Mouse (Mus musculus) embryonic facial prominence, embryonic 11.5 days (tissue): ENCODE measurements at regions not wholly inside any gene's neighbourhood (a gene's known extent, or its start where the extent isn't known, plus 50 kb on each side); places are given as distances from the start of the nearest gene placed in this dataset.

Source experiments
- ATAC-seq: fragments of 200-750 bp; cut with Nextera tagmentation; replicated peaks from 2 replicates; pipeline ENCODE4 v1.8.0; 2017; ENCODE audit warnings: low read depth; ENCODE audit not compliant: insufficient number of reproducible peaks, low FRiP score, low TSS enrichment
- DNase-seq: peaks from one replicate; pipeline ENCODE4 v3.0.0-alpha.2; 2015; ENCODE audit warnings: low spot score
- H3K27ac ChIP-seq: fragments of 300-500 bp; sonication (generic); replicated peaks from 2 replicates; pipeline ENCODE4 v1.5.1; 2014; ENCODE audit warnings: mild to moderate bottlenecking, low read depth, low read length, control low read depth
- H3K27me3 ChIP-seq: fragments of 300-500 bp; sonication (generic); 2 replicates; pipeline ENCODE4 v1.6.1; 2014; ENCODE audit warnings: mild to moderate bottlenecking, low read length, moderate library complexity, mixed read lengths; ENCODE audit not compliant: control insufficient read depth, insufficient read depth
- H3K36me3 ChIP-seq: fragments of 300-500 bp; sonication (generic); replicated peaks from 2 replicates; pipeline ENCODE4 v1.6.1; 2014; ENCODE audit warnings: low read depth, mild to moderate bottlenecking, low read length, moderate library complexity, mixed read lengths; ENCODE audit not compliant: control insufficient read depth, insufficient read depth
- H3K4me1 ChIP-seq: fragments of 300-500 bp; sonication (generic); 2 replicates; pipeline ENCODE4 v1.6.1; 2014; ENCODE audit warnings: low read length, mixed read lengths; ENCODE audit not compliant: control insufficient read depth, insufficient read depth
- H3K4me2 ChIP-seq: fragments of 300-500 bp; sonication (generic); 2 replicates; pipeline ENCODE4 v1.6.1; 2014; ENCODE audit warnings: low read depth, mild to moderate bottlenecking, control low read depth, low read length, moderate library complexity
- H3K4me3 ChIP-seq: fragments of 300-500 bp; sonication (generic); 2 replicates; pipeline ENCODE4 v1.5.1; 2014; ENCODE audit warnings: low read depth, low read length, control low read depth
- H3K9ac ChIP-seq: fragments of 300-500 bp; sonication (generic); replicated peaks from 2 replicates; pipeline ENCODE4 v1.6.1; 2014; ENCODE audit warnings: mild to moderate bottlenecking, control low read depth, low read length
- H3K9me3 ChIP-seq: fragments of 300-500 bp; sonication (generic); replicated peaks from 2 replicates; pipeline ENCODE4 v1.6.1; 2016; ENCODE audit warnings: mild to moderate bottlenecking, low read length, inconsistent platforms, mixed read lengths; ENCODE audit not compliant: control insufficient read depth
- WGBS: fragments of 180-500 bp; shearing (Covaris S2); extraction: QIAGEN DNeasy Blood & Tissue Kit; methylation state at CpG from one replicate; pipeline ENCODE4 v1.1.7; 2014; 5-methylcytosine and 5-hydroxymethylcytosine counted together

DNA sequence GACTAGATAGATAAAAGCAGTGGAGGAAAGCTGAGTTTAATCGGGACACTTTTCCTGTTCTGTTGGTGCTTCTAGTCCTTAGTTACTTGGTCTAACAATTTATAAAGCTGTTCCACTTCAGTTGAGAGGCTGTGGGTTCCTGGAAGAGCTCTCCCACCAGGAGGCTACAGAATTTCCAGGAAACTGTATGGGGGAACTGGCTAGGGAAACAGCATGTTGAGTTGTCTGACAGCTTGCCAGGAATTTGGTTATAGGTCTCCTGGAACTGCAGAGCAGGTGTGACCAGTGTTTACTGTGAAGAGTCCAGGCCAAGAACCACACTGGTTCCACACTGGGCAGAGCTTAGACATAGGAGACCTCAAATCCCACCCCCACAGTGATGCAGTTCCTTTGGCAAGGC lies 65.0 kb upstream of the Pik3cg start:
- H3K27me3 ChIP-seq, result no peaks in the 10 kb centered on the region
- 94% methylated on average over 1 of the region's 1 CpGs for WGBS
- no peaks in the 10 kb centered on the region for H3K9me3 ChIP-seq
- no peaks in the 10 kb centered on the region for H3K36me3 ChIP-seq
- DNase-seq (no peak), ATAC-seq (no peak)
- H3K9ac ChIP-seq, result no peak overlapping the region
- H3K4me2 ChIP-seq, result no peak overlapping the region
- H3K27ac ChIP-seq, result no peak overlapping the region
- H3K4me1 ChIP-seq, result no peaks in the 10 kb centered on the region
- H3K4me3 ChIP-seq, result no peak overlapping the region

DNA sequence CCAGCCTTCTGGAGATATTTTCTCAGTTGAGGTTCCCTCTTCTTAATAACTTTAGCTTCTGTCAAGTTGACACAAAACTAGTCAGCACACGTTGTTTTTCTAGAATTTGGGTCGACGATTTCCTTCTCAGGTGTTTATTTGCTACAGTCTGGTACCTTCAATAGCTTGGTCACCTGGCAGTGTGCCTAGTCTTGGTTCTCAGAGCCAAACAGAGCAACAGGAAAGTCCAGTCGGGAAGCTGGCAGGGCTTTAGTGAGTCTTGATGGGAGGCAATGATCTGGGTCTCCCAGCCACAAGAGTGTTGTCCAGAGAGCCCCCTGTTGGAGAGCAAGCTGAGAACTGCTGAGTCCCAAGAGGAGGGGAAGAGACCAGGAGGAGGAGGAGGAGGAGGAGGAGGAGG lies 71.4 kb upstream of the Pik3cg start:
- Histone ChIP-seq H3K27me3 (no peaks in the 10 kb centered on the region), H3K9me3 (no peaks in the 10 kb centered on the region)
- WGBS, result 87% methylated on average over 4 of the region's 4 CpGs

DNA sequence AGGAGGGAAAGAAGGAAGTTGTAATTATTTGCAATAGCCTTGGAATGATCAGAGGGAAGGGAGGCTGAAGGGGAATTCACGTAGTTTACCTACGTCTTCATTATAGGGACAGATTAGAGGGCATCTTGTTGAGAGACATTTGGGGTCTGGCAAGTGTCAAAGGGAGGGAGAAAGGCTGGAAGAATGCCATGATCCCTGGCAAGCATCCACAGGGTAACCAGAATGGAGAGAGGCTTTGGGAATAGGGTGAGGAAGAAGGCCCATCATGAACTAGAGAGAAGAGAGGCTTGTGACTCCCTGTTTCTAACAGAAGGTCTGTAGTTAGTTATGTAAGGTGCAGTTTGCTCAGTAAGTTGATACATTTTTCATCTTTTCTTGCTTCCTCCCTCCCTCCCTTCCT lies 71.8 kb upstream of the Pik3cg start:
- Histone ChIP-seq H3K27me3 (no peaks in the 10 kb centered on the region), H3K27ac (no peak overlapping the region), H3K9me3 (no peaks in the 10 kb centered on the region), H3K4me1 (no peaks in the 10 kb centered on the region), H3K9ac (no peak overlapping the region), H3K4me3 (no peak overlapping the region), H3K36me3 (no peaks in the 10 kb centered on the region), H3K4me2 (no peak overlapping the region)
- WGBS, result 82% methylated on average over 2 of the region's 2 CpGs
- DNase-seq (no peak), ATAC-seq (no peak)

More for the DNA sequence above, 71.4 kb upstream of the Pik3cg start:
- Histone ChIP-seq H3K4me1 (no peaks in the 10 kb centered on the region), H3K4me3 (no peak overlapping the region), H3K27ac (no peak overlapping the region), H3K36me3 (no peaks in the 10 kb centered on the region), H3K4me2 (no peak overlapping the region), H3K9ac (no peak overlapping the region)
- DNase-seq, result no peak
- ATAC-seq, result no peak

DNA sequence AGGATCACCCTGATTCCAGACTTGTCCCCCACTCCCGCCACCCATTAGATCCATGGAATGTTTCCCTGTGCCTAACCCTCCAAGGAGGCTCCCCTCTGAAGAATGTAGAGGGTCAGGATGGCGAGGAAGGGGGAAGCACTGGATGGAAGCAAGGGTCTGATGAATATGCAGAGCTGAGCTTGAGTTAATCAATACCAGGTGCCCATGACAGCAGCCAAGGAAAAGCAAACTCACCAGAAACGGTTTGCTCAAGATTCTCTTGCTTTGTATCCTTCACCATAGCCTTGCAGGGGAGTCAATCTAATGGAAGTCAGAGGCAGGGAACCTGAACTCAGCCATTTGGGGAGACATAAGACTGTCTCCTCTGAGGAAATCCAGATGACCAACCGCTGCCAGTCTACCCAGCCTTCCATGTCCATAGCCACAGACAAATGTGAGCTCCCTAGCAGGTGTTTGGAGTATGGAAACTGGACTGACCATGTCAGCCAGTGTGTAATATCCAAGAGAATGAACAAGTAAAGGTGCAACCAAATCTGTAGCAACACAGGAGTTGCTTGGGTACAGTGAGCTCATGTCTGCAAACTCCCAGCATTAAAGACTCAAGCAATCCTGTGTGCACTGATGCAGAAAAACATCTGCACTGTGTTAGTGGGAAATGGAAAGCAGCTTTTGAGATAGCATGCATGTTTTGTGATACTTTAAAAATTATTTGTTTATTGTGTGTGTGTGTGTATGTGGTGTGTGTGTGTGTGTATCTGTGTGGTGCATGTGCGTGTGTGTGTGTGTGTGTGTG lies 74.1 kb upstream of the Pik3cg start:
- peak overlapping the region; percentile 62; the same call in 1 of the 2 replicates for H3K27ac ChIP-seq

DNA sequence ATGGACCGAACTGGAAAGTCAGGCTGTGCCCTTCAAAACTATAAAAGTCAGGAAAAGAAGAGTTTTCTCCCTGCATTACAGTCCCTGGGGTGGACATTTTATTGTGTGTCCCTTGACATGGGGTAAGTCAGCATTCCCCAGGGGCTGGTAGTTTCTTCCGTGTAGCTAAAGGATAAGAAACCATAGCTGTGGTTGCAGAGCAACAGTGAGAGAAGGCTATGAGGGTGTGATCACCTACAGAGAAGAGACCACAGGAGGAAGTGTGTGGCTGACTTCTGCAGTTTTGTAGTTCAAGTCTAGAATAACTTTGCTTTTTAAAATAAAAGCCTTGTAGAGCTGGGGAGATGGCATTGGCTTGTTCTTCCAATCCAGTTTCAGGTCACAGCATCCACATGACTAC lies 76.6 kb upstream of the Pik3cg start:
- no peak overlapping the region for H3K9ac ChIP-seq
- WGBS, result 77% methylated on average over 2 of the region's 2 CpGs
- DNase-seq, result no peak
- no peak overlapping the region for H3K27ac ChIP-seq
- H3K4me3 ChIP-seq, result no peak overlapping the region
- H3K4me2 ChIP-seq, result no peak overlapping the region
- no peak for ATAC-seq
- no peaks in the 10 kb centered on the region for H3K36me3 ChIP-seq
- no peaks in the 10 kb centered on the region for H3K4me1 ChIP-seq
- no peaks in the 10 kb centered on the region for H3K9me3 ChIP-seq
- H3K27me3 ChIP-seq, result no peaks in the 10 kb centered on the region

More for the DNA sequence above, 74.1 kb upstream of the Pik3cg start:
- Histone ChIP-seq H3K4me2 (no peak overlapping the region), H3K36me3 (no peaks in the 10 kb centered on the region), H3K4me1 (no peaks in the 10 kb centered on the region), H3K27me3 (no peaks in the 10 kb centered on the region), H3K4me3 (no peak overlapping the region), H3K9me3 (no peaks in the 10 kb centered on the region), H3K9ac (no peak overlapping the region)
- ATAC-seq, result 0 out of 2 replicates have a peak, but pooled peaks have one; percentile 44
- DNase-seq, result peak; percentile 77
- 50% methylated on average over 5 of the region's 5 CpGs for WGBS

DNA sequence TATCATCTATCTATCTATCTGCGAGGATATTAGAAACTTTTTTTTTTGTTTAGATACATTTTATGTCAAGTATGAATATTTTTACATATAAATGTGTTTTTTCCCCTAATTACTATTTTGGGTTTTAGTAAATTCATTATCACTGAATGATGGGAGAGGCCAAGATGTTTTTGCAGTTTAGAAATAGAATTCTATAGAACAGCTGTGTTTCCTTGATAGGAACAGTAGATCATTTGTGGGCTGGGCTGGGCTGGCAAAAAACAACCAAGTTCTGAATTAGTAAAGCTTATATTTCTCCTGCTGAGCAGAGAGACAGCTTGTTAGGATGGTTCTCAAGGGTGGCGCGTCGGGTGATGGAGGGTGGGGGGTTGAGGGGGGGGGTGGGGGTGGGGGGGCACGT lies 78.2 kb upstream of the Pik3cg start:
- 22% methylated on average over 5 of the region's 5 CpGs for WGBS
- no peak overlapping the region for H3K27ac ChIP-seq
- no peak overlapping the region for H3K4me3 ChIP-seq
- H3K27me3 ChIP-seq, result no peaks in the 10 kb centered on the region
- no peaks in the 10 kb centered on the region for H3K36me3 ChIP-seq
- no peak for ATAC-seq
- H3K4me2 ChIP-seq, result no peak overlapping the region
- H3K9me3 ChIP-seq, result no peaks in the 10 kb centered on the region
- DNase-seq, result no peak
- H3K4me1 ChIP-seq, result no peaks in the 10 kb centered on the region
- no peak overlapping the region for H3K9ac ChIP-seq

DNA sequence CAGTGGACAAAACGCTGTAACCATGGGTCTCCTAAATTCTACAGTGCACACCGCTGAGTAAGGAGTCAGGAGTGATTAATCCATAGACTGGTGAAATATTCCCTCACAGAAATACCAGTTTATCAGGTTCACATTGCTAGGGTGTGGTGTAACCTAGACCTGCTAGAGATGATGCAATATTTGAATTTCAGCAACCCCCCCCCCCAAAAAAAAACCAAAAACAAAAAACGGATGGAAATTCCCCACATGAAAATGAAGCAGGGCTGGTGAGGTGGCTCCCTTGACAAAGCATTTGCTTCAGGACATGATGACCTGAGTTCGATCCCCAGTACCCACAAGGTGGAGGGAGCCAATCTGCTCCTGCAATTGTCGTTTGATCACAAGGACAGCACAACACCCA lies 82.7 kb upstream of the Pik3cg start:
- ATAC-seq (no peak), DNase-seq (no peak)
- WGBS, result 75% methylated on average over 5 of the region's 5 CpGs
- no peak overlapping the region for H3K27ac ChIP-seq
- no peak overlapping the region for H3K4me3 ChIP-seq
- no peaks in the 10 kb centered on the region for H3K27me3 ChIP-seq
- no peaks in the 10 kb centered on the region for H3K36me3 ChIP-seq
- no peaks in the 10 kb centered on the region for H3K9me3 ChIP-seq
- no peak overlapping the region for H3K4me2 ChIP-seq
- no peaks in the 10 kb centered on the region for H3K4me1 ChIP-seq
- H3K9ac ChIP-seq, result no peak overlapping the region

DNA sequence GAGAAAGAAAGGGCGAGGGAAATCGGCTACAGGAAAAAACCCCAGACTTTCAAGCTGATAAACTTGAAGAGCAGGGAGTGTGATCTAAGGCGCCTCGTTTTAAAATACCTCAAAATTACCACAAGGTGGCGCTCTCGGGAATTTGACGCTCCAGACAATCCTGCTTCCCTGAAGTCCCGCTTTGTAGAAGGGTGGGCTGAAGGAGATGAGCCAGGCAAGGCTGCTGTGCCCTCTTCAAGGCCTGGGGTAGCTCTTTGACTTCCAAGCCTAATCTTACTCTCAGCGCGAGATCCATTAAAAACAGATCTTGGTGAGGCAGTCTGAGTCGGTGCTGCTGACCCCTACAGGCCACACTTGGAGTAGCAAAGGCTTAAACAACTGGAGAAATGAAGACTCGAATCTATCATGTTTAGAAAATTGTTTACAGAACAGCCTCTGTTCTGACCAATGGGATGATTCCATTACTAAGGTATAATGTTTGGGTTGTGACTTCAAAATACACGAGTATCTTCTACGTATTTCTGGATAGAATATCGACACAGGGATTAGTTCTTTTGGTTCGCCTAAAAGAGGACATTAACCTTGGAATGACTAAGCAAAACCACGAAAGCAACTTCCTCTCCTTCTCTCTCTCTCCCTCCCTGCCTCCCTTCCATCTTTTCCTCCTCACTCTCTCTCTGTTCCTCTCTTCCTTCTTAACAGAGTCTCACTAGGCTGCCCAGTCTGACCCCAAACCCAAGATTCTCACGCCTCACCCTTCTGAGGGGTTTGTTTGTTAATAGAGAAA lies 83.7 kb upstream of the Pik3cg start:
- Histone ChIP-seq H3K27ac (no peak overlapping the region), H3K4me1 (no peaks in the 10 kb centered on the region), H3K4me3 (peak overlapping the region; percentile 14; the same call in 1 of the 2 replicates), H3K4me2 (peak overlapping the region; percentile 50), H3K27me3 (no peaks in the 10 kb centered on the region), H3K9ac (no peak overlapping the region; the same call in 1 of the 2 replicates), H3K36me3 (no peaks in the 10 kb centered on the region), H3K9me3 (no peaks in the 10 kb centered on the region)
- ATAC-seq (peak; percentile 80), DNase-seq (peak; percentile 85)
- WGBS, result 25% methylated on average over 18 of the region's 18 CpGs
